ENCODE assay signal across 8 mouse cellular contexts in the genomic region with DNA sequence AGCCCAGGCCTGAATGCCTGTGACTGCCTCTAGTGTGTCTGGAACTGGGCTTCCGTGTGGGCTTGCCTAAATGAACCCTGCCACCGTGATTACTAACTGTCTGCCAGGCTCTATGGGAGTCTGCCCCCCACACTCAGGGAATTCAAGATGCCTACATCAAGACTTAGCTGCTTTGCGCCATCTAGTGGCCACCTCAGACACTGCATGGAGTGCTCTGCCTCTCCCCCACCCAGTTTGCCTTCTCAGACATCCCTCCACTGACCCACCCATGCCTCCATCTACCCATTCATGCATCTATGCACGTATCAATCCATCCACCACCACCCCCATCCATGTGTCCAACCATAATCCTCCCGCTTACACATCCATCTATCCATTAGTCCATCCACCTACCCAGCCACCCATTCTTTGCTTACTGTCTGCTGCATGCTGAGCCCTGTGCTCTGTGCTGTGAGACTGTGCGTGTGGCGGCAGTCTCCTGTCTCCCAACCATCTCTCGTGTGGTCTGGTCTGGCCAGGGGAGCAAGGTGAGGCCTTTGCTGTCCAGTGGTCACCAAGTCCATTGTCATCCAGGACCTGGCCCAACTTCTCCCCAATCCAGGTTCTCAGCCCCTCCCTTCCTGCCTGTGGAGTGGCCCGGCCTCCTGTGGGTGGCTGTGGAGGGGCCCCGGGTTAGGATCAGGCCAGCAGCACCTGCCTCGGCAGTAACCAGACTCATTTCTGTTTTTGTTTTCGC. TPM values are rescaled to one million over a fixed set of nuclear protein-coding genes. Genes with fewer than 3 reads are reported as not detected.
A peak's percentile ranks its signal among the peaks of the same experiment; 100 is the strongest.
DNase-seq lines count a peak whose midpoint lies in the region; ATAC-seq lines count a peak whose summit lies in the region.

No protein-coding gene starts in this region.

- no peak for ATAC-seq in embryonic facial prominence, embryonic 12.5 days (ENCODE audit: insufficient number of reproducible peaks, insufficient read depth, low FRiP score, low TSS enrichment)
- ATAC-seq in heart, embryonic 11.5 days (replicated peaks; ENCODE audit: insufficient number of reproducible peaks, low FRiP score, low TSS enrichment): no peak
- no peak for ATAC-seq in liver, embryonic 11.5 days (replicated peaks; ENCODE audit: low FRiP score)
- ATAC-seq in neural tube, embryonic 11.5 days (ENCODE audit: insufficient read depth, low FRiP score, low TSS enrichment): 0 out of 2 replicates have a peak, but pooled peaks have one; percentile 17

- H3K4me2 ChIP-seq in embryonic facial prominence, embryonic 12.5 days (replicated peaks): peak overlapping the region; percentile 33
- H3K4me2 ChIP-seq in heart, embryonic 11.5 days: peak overlapping the region; percentile 44; the same call in 1 of the 2 replicates
- peak overlapping the region; percentile 51 for H3K4me2 ChIP-seq in liver, embryonic 11.5 days
- H3K4me2 ChIP-seq in neural tube, embryonic 11.5 days (ENCODE audit: low read depth): 0 out of 2 replicates have a peak overlapping the region, but pooled peaks have one; percentile 32

- DNase-seq in CD4-positive, CD25-positive, alpha-beta regulatory T cell, adult 2 months (ENCODE audit: low read depth, low spot score): peak; percentile 79
- DNase-seq in adrenal gland, postnatal 14 days: peak; percentile 80
- peak; percentile 86 for DNase-seq in kidney, postnatal 10 days
- DNase-seq in liver, embryonic 11.5 days (ENCODE audit: low spot score): peak; percentile 57
- peak; percentile 83 for DNase-seq in neural tube, embryonic 11.5 days (ENCODE audit: low spot score)
- peak; percentile 88 for DNase-seq in testis, postnatal 10 days (ENCODE audit: low spot score)

- H3K27me3 ChIP-seq in embryonic facial prominence, embryonic 12.5 days: peaks cover 29% of the 10 kb centered on the region
- peaks cover 72% of the 10 kb centered on the region for H3K27me3 ChIP-seq in heart, embryonic 11.5 days (ENCODE audit: control insufficient read depth, insufficient read depth, low read length)
- H3K27me3 ChIP-seq in liver, embryonic 11.5 days (replicated peaks; ENCODE audit: control insufficient read depth, insufficient read depth, low read length): peaks cover 61% of the 10 kb centered on the region
- H3K27me3 ChIP-seq in neural tube, embryonic 11.5 days (ENCODE audit: control insufficient read depth, insufficient read depth, low read length): peaks cover 3% of the 10 kb centered on the region; the same call in 1 of the 2 replicates

- no peak overlapping the region for H3K9ac ChIP-seq in embryonic facial prominence, embryonic 12.5 days
- no peak overlapping the region for H3K9ac ChIP-seq in heart, embryonic 11.5 days (ENCODE audit: low read depth, low read length)
- H3K9ac ChIP-seq in liver, embryonic 11.5 days (ENCODE audit: low read depth, low read length): no peak overlapping the region
- peak overlapping the region; percentile 18; the same call in 1 of the 2 replicates for H3K9ac ChIP-seq in neural tube, embryonic 11.5 days (ENCODE audit: low read length)

- H3K9me3 ChIP-seq in embryonic facial prominence, embryonic 12.5 days: no peaks in the 10 kb centered on the region
- no peaks in the 10 kb centered on the region for H3K9me3 ChIP-seq in heart, embryonic 11.5 days (replicated peaks; ENCODE audit: control insufficient read depth, low read length)
- H3K9me3 ChIP-seq in liver, embryonic 11.5 days (ENCODE audit: control insufficient read depth, low read length): no peaks in the 10 kb centered on the region
- no peaks in the 10 kb centered on the region for H3K9me3 ChIP-seq in neural tube, embryonic 11.5 days (ENCODE audit: control insufficient read depth, low read length)

- H3K36me3 ChIP-seq in embryonic facial prominence, embryonic 12.5 days: no peaks in the 10 kb centered on the region
- no peaks in the 10 kb centered on the region for H3K36me3 ChIP-seq in heart, embryonic 11.5 days (ENCODE audit: control insufficient read depth, insufficient read depth, low read length)
- H3K36me3 ChIP-seq in liver, embryonic 11.5 days (ENCODE audit: control insufficient read depth, insufficient read depth, low read length): no peaks in the 10 kb centered on the region
- no peaks in the 10 kb centered on the region for H3K36me3 ChIP-seq in neural tube, embryonic 11.5 days (ENCODE audit: control insufficient read depth, insufficient read depth, low read length)

- H3K27ac ChIP-seq in embryonic facial prominence, embryonic 12.5 days: no peak overlapping the region
- no peak overlapping the region for H3K27ac ChIP-seq in heart, embryonic 11.5 days (ENCODE audit: low read depth, low read length)
- H3K27ac ChIP-seq in liver, embryonic 11.5 days (ENCODE audit: low read depth, low read length): no peak overlapping the region
- no peak overlapping the region for H3K27ac ChIP-seq in neural tube, embryonic 11.5 days (ENCODE audit: low read depth, low read length)

- WGBS in embryonic facial prominence, embryonic 12.5 days: 28% methylated on average over 12 of the region's 12 CpGs
- WGBS in heart, embryonic 11.5 days (ENCODE audit: insufficient replicate concordance): 25% methylated on average over 12 of the region's 12 CpGs
- WGBS in liver, embryonic 11.5 days: 27% methylated on average over 12 of the region's 12 CpGs
- WGBS in neural tube, embryonic 11.5 days: 30% methylated on average over 12 of the region's 12 CpGs

- H3K4me1 ChIP-seq in embryonic facial prominence, embryonic 12.5 days: peaks cover 29% of the 10 kb centered on the region
- H3K4me1 ChIP-seq in heart, embryonic 11.5 days (ENCODE audit: control insufficient read depth, insufficient read depth, low read length): 0 out of 2 replicates have a peak, but pooled peaks cover 8% of the 10 kb centered on the region
- peaks cover 17% of the 10 kb centered on the region for H3K4me1 ChIP-seq in liver, embryonic 11.5 days (replicated peaks; ENCODE audit: control insufficient read depth, insufficient read depth, low read length)
- peaks cover 19% of the 10 kb centered on the region for H3K4me1 ChIP-seq in neural tube, embryonic 11.5 days (ENCODE audit: control insufficient read depth, insufficient read depth, low read length)

- H3K4me3 ChIP-seq in embryonic facial prominence, embryonic 12.5 days: no peak overlapping the region
- H3K4me3 ChIP-seq in heart, embryonic 11.5 days (ENCODE audit: low read depth, low read length): no peak overlapping the region
- no peak overlapping the region for H3K4me3 ChIP-seq in liver, embryonic 11.5 days (ENCODE audit: low read depth, low read length)
- no peak overlapping the region for H3K4me3 ChIP-seq in neural tube, embryonic 11.5 days (ENCODE audit: low read depth, low read length)

RNA-seq across cellular contexts. Expression of a gene that starts 58.3 kb away (rescaled TPM):
- total RNA-seq in adrenal gland, postnatal 14 days (2021): 40.8 and 44.9 TPM in 2 replicates
- 15.1 and 16.3 TPM in 2 replicates for polyA plus RNA-seq in embryonic facial prominence, embryonic 12.5 days (2016; fragmentation: Nextera tagmentation; extraction: Ambion mirVana)
- polyA plus RNA-seq in heart, embryonic 11.5 days (2014; fragmentation: Nextera tagmentation; extraction: Ambion mirVana): 3.3 and 5.1 TPM in 2 replicates
- polyA plus RNA-seq in liver, embryonic 11.5 days (2014; fragmentation: Nextera tagmentation; extraction: Ambion mirVana): 3.2 and 4.1 TPM in 2 replicates
- 7.5 and 10.0 TPM in 2 replicates for polyA plus RNA-seq in neural tube, embryonic 11.5 days (2014; fragmentation: Nextera tagmentation; extraction: Ambion mirVana)
